Mouse (Mus musculus): ENCODE measurements around the gene Ubxn2a.

DNA sequence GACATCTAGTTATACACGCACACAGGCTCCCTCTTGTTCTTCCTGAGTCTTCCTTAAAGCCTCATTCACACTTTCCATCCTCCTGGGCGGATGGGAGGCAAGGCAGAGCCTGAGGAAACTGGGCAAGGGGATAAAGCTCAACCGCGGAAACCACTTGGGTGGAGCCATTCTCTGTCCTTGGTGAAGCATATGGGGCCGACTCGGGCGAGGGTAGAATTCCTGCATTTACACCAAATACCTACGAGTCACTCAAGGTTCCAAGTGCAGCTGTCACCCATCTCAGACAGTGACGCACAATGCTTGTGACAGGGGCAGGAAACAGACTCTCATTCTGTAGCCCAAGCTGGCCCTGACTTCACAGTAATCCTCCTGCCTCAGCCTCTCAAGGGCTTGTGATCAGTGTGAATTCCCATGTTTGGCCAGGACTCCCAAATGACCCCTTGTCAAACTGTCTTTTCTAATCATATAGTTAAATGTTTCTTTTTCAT, 29.2 kb downstream of the Ubxn2a start:
- TF ChIP-seq EP300 (optimal IDR thresholded peaks at IDR 0.05) (no peak), CTCF (IDR thresholded peaks at IDR 0.05; ENCODE audit: low read depth) (no peak)
